Mouse (Mus musculus) erythroblast, adult 5-6 weeks (primary cell): ENCODE measurements around the gene Ptprk. TPM values are rescaled to one million over a fixed set of nuclear protein-coding genes. Genes with fewer than 3 reads are reported as not detected.

Source experiments
- ATAC-seq: replicated peaks from 2 replicates; pipeline ENCODE4 v1.8.0; 2016; ENCODE audit warnings: moderate number of reproducible peaks, mild to moderate bottlenecking, moderate TSS enrichment, inconsistent platforms; ENCODE audit not compliant: poor library complexity, low FRiP score, severe bottlenecking
- total RNA-seq, 2 experiments: library from RNA; stranded (forward) in 1 of 2; stranded (reverse) in 1 of 2; fragments of 150-400 nt in 1 of 2; fragments of 200-764, 138-1000 nt in 1 of 2; gene quantifications; 2 replicates each; pipeline versions ENCODE4 v1.2.3 to v1.2.4; 2015 to 2017; ENCODE audit warnings: low replicate concordance in 2 of 2

The Ptprk gene
- total RNA-seq, 2 experiments from 2014 or later: not detected

DNA sequence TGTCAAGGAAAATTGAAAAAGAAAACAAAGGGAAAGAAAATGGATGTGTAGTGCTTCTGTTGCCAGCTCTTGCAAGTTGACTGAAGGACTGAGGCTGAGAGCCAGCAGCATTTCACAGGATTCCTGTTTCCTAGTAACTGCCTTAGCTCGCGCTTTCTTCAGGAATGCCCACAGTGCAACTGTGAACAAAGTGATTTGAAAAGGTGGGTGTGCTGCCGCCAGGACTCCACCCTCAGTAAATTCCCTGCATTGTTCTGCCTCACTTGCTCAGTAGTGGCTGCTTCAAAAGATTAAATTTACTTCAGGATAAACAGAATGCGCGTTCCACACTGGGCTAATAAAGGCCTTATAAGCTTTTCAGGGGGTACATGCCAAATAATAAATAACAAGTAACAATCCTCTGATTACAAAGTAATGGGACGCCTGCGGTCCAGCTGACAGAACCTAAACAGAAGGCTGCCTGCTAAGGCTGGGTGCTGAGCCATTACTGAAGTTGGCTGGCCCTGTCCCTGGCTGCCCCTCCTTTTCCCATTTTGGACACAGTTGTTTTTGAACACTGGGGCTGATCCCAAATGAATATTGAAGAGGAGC, 418.7 kb downstream of the Ptprk start:
- ATAC-seq: no peak

DNA sequence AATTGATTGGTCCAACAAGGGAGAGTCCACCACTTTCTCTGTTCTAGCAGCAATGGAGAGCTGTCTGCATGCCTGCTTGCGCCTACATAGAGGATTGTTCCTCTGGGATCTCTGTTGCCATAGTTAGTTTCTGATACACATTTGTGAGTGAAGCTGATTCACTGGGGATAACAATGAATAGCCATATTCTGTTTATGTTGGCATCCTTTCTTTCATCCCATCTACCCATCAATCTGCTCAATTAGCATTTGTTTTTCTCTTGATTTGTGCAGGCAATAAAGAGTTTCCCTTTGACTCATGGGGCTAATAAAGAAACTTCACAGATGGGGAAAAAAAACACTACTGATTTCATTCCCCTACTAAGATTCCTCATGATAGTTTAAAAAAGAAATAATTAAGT, 423.2 kb downstream of the Ptprk start:
- no peak for ATAC-seq

DNA sequence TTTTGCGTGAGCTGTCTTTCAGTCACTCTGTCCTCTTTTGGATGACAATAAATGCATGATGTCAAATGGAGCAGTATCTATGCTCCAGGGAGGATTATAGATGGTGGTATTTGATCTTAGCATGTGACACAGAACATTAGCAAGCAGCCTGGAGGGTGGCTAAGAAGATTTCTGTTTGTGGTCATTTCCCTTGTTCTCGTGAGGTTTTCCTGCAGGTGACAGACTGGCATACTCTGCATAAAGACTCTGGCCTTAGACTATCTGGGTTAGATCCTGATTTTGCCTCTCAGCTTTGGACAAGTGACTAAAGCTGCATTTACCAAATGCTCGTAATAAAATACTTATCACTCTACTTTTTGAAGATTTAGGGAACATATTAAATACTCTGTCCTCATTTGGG, 423.9 kb downstream of the Ptprk start:
- ATAC-seq: no peak

DNA sequence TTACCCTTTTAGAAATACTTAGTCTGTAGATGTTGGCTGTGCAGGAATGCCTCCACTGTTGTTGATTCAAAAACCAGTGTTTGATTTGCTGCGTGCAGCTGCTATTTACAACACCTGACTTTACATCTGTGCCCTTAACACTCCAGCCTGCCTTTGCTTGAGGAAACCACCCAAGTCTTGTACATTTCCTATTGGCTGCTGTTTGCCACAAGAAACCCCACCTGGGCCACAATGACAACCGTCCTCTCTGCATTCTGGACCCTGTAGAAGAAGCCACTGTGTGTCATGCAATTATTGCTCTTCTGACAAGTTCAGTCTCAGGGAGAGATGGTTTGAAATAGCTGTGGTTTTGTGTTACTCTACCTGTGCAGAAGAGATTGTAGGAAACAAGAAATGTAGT, 439.0 kb downstream of the Ptprk start:
- ATAC-seq: no peak

DNA sequence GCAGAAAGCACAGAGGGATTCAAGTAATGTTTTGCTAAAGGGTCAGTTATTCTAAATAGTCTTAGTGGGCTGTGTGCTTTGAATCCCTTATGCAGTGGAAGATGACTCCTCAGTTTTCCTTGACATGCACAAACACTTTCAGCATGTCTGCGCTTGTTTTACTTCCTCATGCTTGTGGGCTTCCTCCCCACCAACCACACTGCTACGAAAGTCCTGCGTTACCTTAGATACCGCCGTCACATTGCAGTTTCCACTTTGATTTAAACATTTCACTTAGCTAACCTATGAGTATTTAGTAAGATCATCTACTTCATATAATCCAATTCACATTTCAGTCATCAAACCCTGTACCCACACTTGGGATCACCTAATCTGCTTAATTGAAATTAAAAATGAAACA, 441.5 kb downstream of the Ptprk start:
- no peak for ATAC-seq

DNA sequence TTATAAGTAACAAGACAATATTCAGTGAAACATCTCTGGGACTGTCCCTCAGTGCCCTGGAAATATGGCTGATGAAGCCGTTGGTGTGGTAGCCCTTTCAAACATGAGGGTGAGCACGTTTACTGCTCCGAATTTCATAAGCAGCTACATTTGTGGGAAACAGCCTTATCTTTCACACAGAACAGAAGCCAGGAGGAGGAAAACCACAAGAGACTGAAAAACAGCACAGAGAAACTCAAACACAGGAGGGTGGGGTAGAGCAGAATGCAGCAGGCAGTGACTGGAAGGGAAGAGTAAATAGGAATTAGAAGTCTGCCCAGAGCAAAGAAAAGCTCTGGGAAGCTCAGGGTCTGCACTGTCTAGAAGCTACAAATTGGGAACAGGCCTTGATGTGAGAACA, 443.7 kb downstream of the Ptprk start:
- ATAC-seq: no peak

DNA sequence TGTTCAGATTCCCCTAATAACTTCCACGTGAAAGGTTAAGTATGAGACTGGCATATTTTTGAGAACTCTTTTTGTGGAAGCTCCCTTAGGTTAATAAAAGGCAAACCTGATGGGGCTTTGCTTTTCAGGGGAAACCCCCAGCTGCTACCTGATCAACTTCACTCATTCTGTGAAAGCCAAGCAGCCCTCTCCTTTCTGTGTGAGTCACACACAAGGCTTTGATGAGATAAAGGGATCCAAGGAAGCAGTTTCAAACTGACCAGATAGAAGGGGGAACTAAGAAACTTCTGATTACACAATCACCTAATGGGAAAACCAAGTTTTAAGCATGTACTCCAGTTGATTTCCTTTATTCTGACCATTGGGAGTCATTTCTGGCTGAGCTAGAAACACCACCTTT, 445.2 kb downstream of the Ptprk start:
- no peak for ATAC-seq

DNA sequence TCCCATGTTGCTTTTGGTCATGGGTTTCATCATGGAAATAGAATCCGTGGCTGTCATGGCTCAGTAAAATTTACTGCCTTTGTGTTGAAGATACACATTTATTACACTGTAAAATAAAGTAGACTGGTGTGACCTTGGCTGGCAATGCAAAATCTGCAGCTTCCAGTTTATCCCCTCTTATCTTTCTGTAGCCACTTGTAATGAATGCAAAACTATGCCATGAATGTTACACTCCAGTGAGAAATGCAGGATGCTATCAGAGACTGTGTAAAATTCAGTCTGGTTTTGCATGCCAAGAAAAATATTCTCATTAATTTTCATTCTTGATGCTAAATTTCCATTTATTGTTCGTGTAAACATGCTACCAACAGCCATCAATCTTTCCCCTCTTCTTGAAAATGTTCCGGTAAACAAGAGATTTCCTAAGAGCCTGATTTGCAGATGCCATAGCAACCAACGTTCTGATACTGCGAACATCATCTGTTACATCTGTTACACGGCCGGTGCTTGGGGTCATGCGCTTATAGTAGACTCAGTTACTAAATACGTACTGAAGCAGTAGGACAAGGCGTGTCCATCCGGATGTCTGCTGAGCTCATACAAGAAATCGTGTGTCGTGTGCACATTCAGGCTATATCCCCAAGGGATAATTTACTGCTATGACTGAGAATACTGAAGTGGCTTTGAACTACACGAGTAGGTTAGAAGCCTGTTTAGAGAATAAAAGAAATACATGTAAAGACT, 449.5 kb downstream of the Ptprk start:
- no peak for ATAC-seq

DNA sequence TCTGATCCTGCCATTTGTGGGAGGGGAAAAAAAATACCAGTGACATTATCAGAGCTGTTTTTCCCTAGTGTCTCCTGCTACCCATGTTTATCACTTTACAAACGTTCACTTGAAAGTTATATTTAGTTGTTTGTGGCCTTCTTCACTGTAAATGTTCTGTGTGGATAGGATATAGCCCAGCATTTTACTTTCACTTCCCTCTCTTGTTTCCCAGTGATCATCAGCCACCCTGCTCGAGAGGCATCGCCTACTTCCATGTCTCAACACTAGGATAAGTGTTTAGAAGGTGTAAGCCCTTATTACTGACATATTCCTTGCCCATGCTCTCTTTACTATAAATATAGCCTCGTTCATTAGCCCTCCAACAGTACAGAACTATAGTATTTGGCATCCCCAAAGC, 466.0 kb downstream of the Ptprk start:
- ATAC-seq: no peak

DNA sequence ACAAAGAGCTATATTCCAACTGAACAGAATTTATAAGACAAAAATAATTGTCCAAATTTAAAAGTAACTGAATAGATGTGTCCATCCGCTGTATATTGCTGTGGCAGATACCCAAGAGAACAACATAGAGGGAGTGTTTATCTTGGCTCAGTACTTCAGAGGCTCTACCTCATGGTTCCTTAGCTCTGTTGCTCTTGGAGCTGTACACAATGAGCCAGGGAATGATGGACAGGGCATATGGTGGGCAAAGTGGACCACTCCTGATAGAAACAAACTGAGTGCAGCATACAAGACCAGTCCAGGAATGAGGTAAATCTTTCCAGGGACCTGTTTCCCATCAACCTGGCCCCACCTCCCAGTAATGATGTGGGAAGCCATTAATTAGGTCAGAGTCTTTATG, 468.1 kb downstream of the Ptprk start:
- ATAC-seq: no peak

DNA sequence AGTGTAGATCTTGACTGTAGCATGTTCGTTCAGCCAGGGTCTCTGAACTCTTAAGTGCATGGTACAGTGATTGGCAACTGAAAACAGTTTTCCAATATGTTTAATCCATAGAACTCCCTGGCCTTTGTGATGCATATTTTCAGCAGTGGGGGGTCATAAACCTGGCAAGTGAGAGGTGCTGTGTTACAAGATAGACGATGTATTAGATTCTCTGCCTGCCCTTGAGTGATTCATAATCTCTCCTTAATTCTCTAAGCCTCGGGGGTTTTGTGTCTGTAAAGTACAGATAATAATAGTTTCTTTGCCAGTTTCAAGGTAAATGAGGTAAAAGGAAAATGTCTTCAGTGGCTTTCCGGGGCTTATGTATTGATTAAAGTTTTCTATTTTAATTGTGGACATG, 475.9 kb downstream of the Ptprk start:
- ATAC-seq: no peak

DNA sequence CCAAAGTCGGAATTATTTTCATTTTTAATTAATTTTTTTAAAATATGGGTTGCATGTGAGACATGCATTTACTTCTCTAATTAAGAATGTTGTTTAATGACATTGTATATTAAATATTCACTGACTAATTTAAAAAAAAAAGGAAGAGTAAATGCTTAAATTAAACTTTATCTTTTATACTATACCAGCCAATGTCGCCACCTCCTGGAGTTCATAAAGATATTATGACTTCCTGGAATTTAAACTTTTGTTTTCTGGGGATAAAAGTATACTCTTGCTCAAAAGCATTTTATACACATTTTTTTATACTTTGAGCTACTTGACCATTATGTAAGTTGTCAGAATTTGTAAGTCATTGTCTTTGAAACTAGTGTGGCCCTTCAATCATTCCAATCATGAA, 477.4 kb downstream of the Ptprk start:
- ATAC-seq: no peak

DNA sequence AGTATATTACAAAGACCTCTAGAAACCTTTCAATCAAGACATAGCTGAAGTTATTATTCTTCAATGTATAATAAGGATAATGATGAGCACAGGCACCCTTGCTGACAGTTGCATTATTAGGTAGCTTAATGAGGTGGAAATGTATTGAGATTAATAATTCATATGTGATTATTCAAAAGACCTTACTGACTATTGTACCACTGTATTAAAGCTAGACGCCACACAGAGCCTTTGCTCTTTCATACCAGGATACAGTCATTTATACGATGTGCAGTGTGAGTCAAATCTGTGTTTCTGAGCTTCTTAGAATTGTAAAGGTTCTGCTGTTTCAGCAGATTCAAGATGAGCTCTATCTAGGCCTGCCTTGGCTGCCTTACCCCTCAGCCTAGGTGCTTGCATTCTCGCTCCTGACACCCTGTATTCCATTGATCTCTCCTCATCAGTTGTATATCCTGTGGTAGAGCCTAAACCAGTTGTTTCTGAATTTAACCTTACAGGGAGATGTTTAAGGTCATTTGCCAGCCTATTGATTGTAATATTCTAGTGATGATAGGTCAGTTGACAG, 489.6 kb downstream of the Ptprk start:
- no peak for ATAC-seq

DNA sequence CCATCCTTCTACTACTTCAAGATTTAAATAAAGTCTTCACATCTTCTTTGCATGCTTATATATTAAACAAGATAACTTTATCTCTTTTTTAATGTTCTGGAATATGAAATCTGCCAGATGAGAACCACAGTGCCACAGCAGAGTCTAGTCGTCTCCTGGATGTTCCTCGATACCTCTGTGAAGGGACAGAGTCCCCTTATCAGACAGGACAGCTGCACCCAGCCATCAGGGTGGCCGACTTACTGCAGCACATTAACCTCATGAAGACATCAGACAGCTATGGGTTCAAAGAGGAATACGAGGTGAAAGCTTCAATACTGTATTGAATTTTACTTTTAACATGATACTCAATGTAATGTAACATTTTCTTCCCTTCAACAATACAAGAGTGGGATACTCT, 491.8 kb downstream of the Ptprk start:
- peak; percentile 98 for ATAC-seq

DNA sequence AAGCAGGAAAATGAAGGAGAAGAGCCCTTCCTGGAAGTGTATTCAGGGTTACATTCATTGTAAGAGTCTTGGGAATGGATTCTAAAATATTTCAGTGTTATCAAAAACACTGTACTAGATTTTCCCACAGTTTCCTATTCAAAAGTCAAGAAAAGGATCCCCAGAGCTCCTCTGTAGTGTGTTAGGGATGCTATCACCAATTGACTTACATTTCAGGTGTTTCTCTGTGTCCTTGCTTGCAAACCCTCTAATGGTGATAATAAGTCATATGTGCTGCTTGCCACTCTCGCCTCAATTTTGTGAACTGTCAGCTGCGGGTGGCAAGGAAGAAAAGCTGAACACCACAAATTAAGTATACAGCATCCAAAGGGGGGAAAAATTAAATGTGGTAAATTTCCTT, 492.2 kb downstream of the Ptprk start:
- 0 out of 2 replicates have a peak, but pooled peaks have one; percentile 26 for ATAC-seq

DNA sequence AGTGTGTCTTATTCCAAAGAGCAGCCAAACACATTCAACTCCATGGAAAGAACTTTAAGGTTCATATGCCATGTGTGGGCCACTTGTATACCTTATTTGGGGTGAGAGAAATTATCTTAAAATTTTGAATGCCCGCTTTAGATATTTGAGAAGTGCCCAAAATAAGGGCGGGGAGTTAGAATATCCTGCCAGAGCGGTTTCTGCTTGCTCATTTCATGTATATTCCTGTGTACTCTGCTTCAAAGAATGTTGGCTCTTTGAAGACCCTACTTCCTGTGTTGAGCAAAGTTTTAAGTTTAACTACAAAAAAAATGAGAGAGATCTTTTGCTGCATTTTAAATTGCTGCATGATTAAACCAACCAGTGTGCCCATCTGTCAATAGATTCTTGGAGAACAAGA, 492.8 kb downstream of the Ptprk start:
- no peak for ATAC-seq

DNA sequence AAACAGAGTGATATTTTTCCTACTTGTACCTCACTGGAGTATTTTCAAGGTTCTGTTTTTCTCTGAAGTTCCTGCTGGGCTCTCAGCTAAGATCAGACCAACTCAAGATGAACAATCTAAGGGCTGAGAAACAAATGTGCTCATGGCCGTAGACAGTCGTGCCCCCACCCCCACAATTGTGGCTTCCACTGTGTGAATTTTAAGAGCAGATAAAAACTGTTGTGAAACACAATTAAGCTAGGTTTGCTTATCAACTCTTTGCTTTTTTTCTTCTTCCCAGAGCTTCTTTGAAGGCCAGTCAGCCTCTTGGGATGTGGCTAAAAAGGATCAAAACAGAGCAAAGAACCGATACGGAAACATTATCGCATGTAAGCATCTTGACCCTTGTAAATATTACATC, 493.4 kb downstream of the Ptprk start:
- no peak for ATAC-seq

DNA sequence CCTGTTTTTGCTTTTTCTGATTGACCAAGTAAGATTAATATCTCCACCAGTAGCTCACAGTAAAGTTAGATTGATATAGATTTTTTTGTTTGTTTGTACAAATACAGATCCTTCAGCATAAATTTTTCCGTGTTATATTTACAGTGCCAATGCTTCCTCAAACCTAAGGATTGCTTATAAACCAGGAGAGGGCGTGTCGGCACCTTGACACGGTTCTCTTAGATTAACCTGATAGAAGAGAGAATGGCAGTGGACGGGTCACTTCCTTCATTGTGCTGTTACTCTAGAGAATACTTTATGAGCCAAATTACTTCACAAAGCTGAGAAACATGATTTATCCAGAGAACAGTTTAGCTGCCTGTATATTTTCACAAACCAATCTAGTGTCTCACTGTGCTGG, 505.0 kb downstream of the Ptprk start:
- no peak for ATAC-seq

DNA sequence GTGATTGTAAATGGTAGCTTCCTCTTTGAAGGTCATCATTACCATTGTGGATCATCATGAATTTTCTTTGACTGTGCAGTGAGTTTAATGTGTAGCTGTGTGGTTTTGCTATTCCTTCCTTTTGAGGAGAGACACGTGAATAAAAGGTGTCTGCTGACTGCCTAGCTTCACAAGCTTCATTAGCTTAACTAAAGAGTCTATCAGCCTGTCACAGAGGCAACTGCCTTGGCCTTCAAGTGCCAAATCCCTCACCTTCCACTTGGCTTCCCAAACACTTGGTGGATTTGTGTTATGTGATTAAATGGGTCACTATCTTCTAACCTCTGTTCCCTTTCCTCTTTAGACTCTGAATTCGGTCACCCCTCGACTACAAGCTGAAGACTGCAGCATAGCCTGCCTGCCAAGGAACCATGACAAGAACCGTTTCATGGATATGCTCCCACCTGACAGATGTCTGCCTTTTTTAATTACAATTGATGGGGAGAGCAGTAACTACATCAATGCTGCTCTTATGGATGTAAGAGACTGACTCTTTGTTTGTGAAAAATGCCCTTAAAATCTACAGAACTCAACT, 512.0 kb downstream of the Ptprk start:
- no peak for ATAC-seq

DNA sequence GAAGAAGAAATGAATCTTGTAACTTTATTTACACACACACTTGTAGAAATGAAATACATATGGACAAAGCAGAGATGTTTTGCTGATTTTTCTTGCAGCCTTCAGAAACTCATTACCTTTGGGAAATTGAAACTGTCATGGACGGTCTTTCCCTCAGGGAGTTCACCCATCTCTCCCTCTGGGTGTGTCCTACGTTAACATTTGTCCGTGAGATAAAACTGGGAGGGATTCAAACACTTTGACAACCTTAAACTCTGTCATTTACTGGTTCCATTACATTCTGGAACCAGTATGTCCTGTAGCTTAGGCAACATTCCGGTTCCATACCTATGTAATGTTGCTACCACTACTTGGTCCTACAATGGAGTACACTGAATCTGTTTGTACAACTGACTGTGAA, 513.8 kb downstream of the Ptprk start:
- ATAC-seq: peak; percentile 79

DNA sequence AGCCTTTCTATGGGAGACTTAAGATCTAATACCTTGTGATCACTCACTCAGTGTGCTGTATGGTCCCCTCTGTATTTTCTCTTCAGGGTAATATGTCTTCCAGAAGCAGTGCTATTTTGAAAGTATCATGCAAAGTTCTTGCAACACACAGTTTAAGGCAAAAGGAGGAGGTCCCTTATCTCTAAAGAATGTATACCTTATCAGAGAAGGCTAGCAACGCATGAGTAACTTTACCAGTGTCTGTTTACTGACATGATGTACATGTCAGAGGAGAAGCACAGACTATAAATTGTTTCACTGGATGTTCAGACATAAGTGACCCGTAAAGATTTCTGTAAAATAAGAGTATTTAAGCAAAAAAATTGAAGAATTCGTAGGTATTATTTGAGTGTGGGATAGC, 516.2 kb downstream of the Ptprk start:
- ATAC-seq: no peak
